Mouse (Mus musculus) bone marrow macrophage, adult 2 months (primary cell): ENCODE data around the gene Slamf1.

Experiments used
- CTCF ChIP-seq: IDR thresholded peaks from 2 replicates; pipeline ENCODE4 v1.5.1; 2012; ENCODE audit warnings: low read depth, mild to moderate bottlenecking, low read length, moderate library complexity
- POLR2A ChIP-seq: IDR thresholded peaks from 2 replicates; pipeline ENCODE4 v1.6.1; 2012; ENCODE audit warnings: mild to moderate bottlenecking, low read depth, low read length, borderline replicate concordance

DNA sequence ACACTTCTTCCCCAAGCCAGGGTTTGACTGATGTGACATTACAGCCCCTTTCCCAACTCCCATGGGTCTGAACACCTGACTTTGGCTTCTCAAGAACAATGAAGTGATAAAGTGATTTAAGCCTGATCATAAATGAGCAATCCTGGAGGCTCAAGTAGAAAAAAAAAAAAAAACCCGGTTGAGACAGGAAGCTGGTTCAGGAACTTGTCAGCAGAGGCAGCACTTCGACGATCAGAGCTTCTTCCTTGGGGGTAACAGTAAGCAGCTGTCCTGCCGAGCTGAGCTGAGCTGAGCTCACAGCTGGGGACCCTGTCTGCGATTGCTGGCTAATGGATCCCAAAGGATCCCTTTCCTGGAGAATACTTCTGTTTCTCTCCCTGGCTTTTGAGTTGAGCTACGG lies at the start of gene Slamf1:
- no peak for TF ChIP-seq CTCF
- no peak for TF ChIP-seq POLR2A
